Mouse (Mus musculus) heart, adult 8-10 months (tissue): Measurements from ENCODE around the gene Prkn. TPM values are rescaled to one million over a fixed set of nuclear protein-coding genes. Genes with fewer than 3 reads are reported as not detected.

Experiments used
- DNase-seq: peaks from one replicate; pipeline ENCODE4 v3.0.0; 2022; ENCODE audit warnings: low spot score
- total RNA-seq, 4 experiments: library from RNA; stranded (reverse); gene quantifications; 2 replicates each; pipeline ENCODE4 v1.2.4; 2022

The Prkn gene
- total RNA-seq, 4 experiments from 2014 or later, result 12.6 to 16.3 (median 15.2) TPM

- no peak for DNase-seq
Observed at GRCm38 (mm10) chr17:11829501-11829900, 989.3 kb downstream of the Prkn start.

DNA sequence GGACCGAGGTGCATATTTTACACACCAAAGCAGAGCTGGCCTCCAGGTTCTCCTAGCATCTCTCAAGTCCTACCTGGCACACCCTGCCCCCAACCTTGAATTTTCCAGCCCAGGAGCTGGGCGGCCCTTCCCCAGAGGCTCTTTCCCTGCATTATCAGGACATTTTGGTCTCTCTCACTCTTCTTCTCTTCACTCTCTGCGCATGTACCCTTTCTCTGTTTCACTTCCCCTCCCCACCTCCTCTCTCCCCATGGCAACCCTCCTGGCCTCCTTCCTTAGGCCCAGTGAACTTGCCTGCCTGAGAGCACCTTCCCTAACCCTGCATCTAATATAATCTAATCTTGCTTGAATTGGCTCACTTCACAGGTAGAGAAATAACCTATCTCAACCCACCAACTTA, 996.9 kb downstream of the Prkn start:
- DNase-seq, result no peak

- DNase-seq, result no peak
Observed at GRCm38 (mm10) chr17:11844436-11844835, 1004.3 kb downstream of the Prkn start.

DNA sequence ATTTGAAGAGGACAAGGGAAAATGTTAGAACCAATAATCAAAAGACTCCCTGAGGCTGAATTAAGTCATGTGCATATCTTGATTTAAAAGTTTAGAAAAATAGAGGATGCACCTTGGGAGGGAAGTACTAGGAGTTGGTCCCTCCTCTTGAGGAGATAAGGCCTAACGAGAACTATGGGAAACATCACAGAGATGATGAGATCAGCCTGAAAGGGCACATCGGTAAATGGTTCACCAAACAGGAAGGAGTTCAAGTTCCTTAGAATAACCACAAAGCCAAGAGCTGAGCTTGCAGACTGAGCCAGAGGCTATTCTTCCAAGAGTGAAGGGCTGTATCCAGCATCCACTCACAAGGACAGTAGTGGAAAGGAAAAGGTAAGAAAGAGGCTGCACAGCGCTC, 1004.8 kb downstream of the Prkn start:
- DNase-seq, result no peak

- DNase-seq, result no peak
Observed at GRCm38 (mm10) chr17:11845506-11845905, 1005.3 kb downstream of the Prkn start.

GRCm38 (mm10) chr17:11854571-11854970, 1014.4 kb downstream of the Prkn start:
- no peak for DNase-seq

GRCm38 (mm10) chr17:11858772-11859405, 1018.7 kb downstream of the Prkn start:
- no peak for DNase-seq

GRCm38 (mm10) chr17:11861178-11861577, 1021.0 kb downstream of the Prkn start:
- no peak for DNase-seq

DNA sequence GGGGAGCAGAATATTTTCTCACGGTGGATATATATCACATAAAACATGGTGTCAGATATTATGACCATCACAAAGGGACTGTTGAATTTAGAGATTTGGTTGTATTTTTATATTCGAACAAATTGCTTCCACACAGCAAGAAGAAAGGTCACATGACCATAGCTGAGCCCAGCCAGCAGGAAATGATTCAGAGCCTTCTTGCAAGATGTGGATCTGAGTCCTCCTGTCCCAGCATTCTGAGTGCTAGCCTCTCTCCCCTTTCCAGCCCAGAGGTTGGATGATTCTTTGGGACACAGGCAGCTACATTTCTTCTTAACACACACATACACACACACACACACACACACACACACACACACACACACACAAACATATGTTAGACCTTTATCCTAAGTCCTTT, 1022.2 kb downstream of the Prkn start:
- no peak for DNase-seq

GRCm38 (mm10) chr17:11863017-11863416, 1022.8 kb downstream of the Prkn start:
- DNase-seq, result no peak

DNA sequence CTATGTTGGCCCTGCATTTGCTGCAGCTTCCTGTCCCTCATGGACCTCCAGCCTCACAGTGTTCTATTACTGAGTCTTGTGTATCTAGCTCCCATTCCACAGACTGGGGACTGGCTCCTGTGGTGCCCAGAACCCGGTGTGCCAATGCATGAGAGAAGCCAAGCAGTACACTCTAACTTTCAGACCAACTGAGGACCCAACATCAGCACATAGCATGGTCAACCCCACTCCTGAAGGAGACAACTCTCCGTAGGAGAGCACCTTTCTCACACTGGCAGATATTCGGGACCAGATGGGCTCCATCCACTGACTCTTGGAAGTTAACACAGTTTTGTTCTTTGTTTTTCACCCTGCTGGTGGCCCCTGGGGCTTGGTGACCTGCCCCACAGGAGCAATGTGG, 1026.0 kb downstream of the Prkn start:
- DNase-seq, result no peak

DNA sequence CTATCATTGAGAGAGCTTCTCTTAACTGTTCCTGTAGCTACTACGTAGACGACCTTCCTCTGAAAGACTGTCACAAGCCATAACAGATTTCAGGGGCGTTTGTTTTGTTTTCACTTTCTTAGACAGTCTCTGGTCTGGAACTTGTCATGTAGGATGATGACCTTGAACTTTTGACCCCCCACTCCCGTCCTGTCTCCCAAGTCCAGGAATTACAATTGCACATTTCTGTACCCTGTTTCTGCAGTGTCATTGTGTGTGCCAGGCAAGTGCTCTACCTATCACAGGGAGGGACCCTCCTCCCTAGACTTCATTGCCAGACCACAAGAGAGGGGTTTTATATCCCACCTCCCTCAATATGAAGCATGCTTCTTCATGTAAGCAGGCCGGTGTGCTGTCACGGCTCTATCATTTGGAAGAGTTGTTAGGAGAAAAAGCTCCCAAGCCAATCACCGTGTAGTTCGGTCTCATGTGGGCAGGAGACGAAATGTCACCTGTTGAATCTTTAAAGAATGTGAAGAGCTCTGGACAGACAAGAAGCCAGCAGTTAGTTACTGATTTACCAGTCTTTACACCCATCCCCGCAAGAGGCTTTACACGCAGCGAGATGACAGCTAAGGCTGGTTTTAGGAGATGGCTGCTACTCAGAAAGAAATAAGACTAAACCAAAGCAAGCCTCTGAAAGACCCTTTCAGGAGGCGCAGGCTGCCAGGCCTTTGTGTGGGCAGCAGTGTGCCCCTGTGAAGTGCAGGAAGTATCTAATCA, 1027.3 kb downstream of the Prkn start:
- no peak for DNase-seq

DNA sequence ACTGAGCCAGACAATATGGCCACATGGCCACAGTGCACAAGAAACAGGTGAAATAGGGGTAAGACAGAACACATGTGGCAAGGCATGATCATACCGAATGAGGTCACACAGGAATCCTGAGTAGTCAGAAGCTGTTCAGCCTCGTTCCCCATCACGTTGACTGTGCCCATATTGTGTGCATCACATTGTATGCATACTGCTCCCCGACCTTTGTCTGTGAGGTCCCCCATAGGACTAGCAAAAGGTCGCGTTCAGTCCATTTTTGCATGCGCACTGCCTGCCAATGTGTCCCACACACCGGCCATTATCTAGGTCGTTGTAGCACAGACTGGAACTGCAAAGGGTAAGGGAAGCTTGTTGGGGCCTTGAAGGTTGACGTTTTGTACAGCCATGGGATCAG, 1030.4 kb downstream of the Prkn start:
- DNase-seq, result no peak

DNA sequence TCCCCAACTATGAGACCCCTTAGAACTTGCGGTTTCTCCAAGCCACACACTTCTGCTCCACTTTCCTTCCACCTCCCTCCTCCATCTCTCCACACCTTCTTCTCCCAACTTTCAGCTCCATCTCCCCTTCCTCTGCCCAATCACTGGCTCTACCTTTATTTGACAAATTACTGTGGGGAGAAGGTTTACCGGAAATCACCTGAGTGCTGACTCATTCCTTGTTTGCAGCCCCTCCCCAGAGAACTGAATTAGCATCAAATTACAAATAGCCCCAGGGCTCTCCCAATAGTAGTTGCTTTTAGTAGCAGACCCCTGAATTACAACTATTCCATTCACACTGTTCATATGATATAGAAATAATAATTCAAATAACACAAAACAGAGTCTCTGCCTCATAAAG, 1036.1 kb downstream of the Prkn start:
- no peak for DNase-seq

GRCm38 (mm10) chr17:11881110-11881820, 1041.1 kb downstream of the Prkn start:
- no peak for DNase-seq

- DNase-seq, result no peak
Observed at GRCm38 (mm10) chr17:11885601-11886000, 1045.4 kb downstream of the Prkn start.

GRCm38 (mm10) chr17:11886963-11887362, 1046.8 kb downstream of the Prkn start:
- no peak for DNase-seq

GRCm38 (mm10) chr17:11887591-11888205, 1047.5 kb downstream of the Prkn start:
- no peak for DNase-seq

- DNase-seq, result no peak
Observed at GRCm38 (mm10) chr17:11888806-11889205, 1048.6 kb downstream of the Prkn start.

DNA sequence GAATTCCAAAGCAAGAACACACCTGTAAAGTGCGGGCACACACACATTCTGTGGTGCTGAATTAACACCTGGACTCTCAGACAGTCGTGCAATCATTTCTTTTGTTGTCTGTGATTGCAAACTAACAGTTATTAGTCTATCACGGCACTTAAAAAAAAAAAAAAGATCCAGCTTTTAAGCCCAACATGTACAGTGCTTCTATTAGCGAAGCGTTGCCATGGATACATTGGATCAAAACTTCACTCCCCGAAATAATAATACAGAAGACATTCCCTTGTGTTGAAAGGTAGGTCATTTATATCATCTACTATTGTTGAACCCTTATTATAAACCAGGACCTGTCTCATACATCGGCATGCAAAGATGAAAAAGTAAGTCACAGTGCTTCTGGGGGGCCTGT, 1060.1 kb downstream of the Prkn start:
- no peak for DNase-seq

DNA sequence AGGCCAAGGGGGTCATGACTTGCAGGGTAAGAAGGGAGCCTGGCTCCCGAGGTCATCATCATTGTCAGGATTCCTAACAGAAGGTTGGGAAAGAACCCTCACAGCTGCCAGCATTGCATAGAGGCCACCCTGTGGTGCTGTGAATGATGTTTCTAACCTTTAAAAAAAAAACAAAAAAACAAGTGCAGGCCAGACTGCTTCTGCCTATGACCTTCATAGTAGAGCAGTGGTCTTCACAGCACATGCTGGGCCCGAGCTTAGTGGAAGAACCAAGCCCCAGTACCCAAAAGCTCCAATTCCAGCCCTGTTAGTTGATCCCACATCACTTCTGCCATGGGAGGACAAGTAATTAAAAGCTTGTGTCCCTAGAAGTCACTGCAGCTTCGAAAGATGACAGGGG, 1061.5 kb downstream of the Prkn start:
- no peak for DNase-seq

DNA sequence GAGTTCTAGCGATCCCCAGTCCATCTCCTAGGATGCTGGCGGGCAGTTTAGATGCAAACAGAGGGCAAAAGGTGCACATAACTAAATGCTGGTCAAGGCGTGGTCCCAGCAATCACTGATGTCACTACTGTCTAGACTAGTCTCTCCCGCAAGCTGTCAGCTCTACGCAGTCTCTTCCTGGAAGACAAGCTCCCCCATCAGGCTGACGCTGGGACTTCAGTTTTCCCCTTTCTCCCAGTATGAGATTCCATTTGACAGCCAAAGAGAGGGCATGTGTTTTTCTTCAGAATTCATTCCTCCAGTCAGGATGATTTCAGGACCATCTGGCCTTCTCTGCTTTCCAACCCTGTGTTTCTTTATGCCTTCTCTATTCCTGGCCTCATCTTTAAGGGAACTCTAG, 1062.8 kb downstream of the Prkn start:
- DNase-seq, result no peak
